Mouse (Mus musculus) small intestine, adult 2 months (tissue): ENCODE measurements around the gene Padi6.

ENCODE experiments used
- CTCF ChIP-seq: fragments of 200-500 bp; IDR thresholded peaks from 2 replicates; pipeline ENCODE4 v1.5.1; 2012; ENCODE audit warnings: low read depth, mild to moderate bottlenecking, control low read depth, inconsistent platforms, low read length, moderate library complexity, mixed read lengths; ENCODE audit not compliant: insufficient replicate concordance, insufficient read length; ENCODE audit errors: extremely low read depth
- POLR2A ChIP-seq: fragments of 200-500 bp; IDR thresholded peaks from 2 replicates; pipeline ENCODE4 v1.6.1; 2012; ENCODE audit warnings: low read depth, mild to moderate bottlenecking, control low read depth, inconsistent platforms, low read length, moderate library complexity

DNA sequence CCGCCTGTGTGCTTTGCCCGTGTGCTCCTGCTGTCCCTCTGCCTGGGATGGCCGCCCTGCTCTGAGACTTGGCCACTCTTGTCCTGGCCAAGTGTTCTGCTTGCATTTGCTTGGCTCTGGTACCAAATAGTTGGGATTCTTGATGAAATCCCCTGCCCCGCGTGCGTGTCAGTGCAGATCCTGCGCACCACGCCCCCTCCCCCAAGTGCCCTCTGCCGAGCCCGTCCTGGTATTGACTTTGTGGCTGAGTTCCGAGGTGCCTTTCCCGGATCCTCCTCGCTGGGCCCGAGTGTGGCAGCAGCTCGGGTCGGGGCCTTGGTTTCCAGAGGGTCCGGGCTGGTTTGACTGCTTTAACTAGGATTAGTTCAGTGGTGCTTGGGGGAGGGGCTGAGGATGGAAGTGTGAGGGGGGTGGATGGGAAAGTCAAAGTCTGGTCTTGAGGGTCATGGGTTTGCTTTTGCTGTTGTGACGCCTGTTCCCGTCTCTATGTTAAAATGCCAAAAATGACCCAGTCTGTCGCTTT lies 20.4 kb downstream of the Padi6 start:
- TF ChIP-seq CTCF (no peak), POLR2A (no peak)
